Mouse (Mus musculus) liver, embryonic 14.5 days (tissue): ENCODE data around the gene Atxn7l1. TPM values are rescaled to one million over a fixed set of nuclear protein-coding genes. Genes with fewer than 3 reads are reported as not detected.

Experiments used
- ATAC-seq: fragments of 200-750 bp; cut with Nextera tagmentation; 2 replicates; pipeline ENCODE4 v1.8.0; 2017; ENCODE audit warnings: moderate number of reproducible peaks, mild to moderate bottlenecking, moderate library complexity; ENCODE audit not compliant: insufficient read depth
- DNase-seq, 3 experiments: peaks; one replicate each; pipeline ENCODE4 v3.0.0-alpha.2; 2012 to 2013; ENCODE audit warnings: low read depth in 3 of 3, low spot score in 3 of 3
- H3K27ac ChIP-seq: fragments of 300-500 bp; sonication (generic); 2 replicates; pipeline ENCODE4 v1.5.1; 2014; ENCODE audit warnings: moderate library complexity, mild to moderate bottlenecking, control low read depth, inconsistent platforms
- H3K27me3 ChIP-seq: fragments of 300-500 bp; sonication (generic); 2 replicates; pipeline ENCODE4 v1.6.1; 2014; ENCODE audit warnings: mild to moderate bottlenecking, low read length, moderate library complexity; ENCODE audit not compliant: control insufficient read depth, insufficient read depth
- H3K36me3 ChIP-seq: fragments of 300-500 bp; sonication (generic); replicated peaks from 2 replicates; pipeline ENCODE4 v1.6.1; 2014; ENCODE audit warnings: low read depth; ENCODE audit not compliant: control insufficient read depth, insufficient read depth
- H3K4me1 ChIP-seq, 2 experiments: fragments of 200-500 bp in 1 of 2; fragments of 300-500 bp in 1 of 2; sonication (generic) in 1 of 2; replicated peaks; 2 replicates each; pipeline ENCODE4 v1.6.1; 2012 to 2014; ENCODE audit warnings: antibody characterized with exemption in 1 of 2, inconsistent platforms in 1 of 2, low read length in 1 of 2; ENCODE audit not compliant: control insufficient read depth in 2 of 2, insufficient read depth in 2 of 2
- H3K4me2 ChIP-seq: fragments of 300-500 bp; sonication (generic); 2 replicates; pipeline ENCODE4 v1.6.1; 2014; ENCODE audit warnings: low read depth, mild to moderate bottlenecking, control low read depth, moderate library complexity
- H3K4me3 ChIP-seq, 2 experiments: fragments of 200-500 bp in 1 of 2; fragments of 300-500 bp in 1 of 2; sonication (generic) in 1 of 2; 2 replicates each; pipeline ENCODE4 v1.5.1; 2012 to 2014; ENCODE audit warnings: low read depth in 2 of 2, low read length in 2 of 2, mild to moderate bottlenecking in 2 of 2, control low read depth in 1 of 2, inconsistent platforms in 1 of 2, moderate library complexity in 1 of 2; ENCODE audit not compliant: insufficient read depth in 1 of 2
- H3K9ac ChIP-seq: fragments of 300-500 bp; sonication (generic); replicated peaks from 2 replicates; pipeline ENCODE4 v1.6.1; 2014; ENCODE audit warnings: mild to moderate bottlenecking, control low read depth, moderate library complexity
- H3K9me3 ChIP-seq: fragments of 300-500 bp; sonication (generic); 2 replicates; pipeline ENCODE4 v1.6.1; 2016; ENCODE audit warnings: low read length, mixed read lengths; ENCODE audit not compliant: control insufficient read depth
- CTCF ChIP-seq: IDR thresholded peaks from 2 replicates; pipeline ENCODE4 v1.5.1; 2016; ENCODE audit warnings: antibody characterized with exemption, low read depth, control low read depth
- EP300 ChIP-seq: IDR thresholded peaks from 2 replicates; pipeline ENCODE4 v1.6.1; 2016; ENCODE audit warnings: antibody characterized with exemption, low read depth
- WGBS: fragments of 180-500 bp; shearing (Covaris S2); extraction: QIAGEN DNeasy Blood & Tissue Kit; methylation state at CpG from one replicate; pipeline ENCODE4 v1.1.7; 2014; ENCODE audit not compliant: insufficient replicate concordance; 5-methylcytosine and 5-hydroxymethylcytosine counted together
- polyA plus RNA-seq, 2 experiments: library from polyadenylated mRNA; depleted of rRNA in 1 of 2; stranded (reverse) in 1 of 2; unstranded in 1 of 2; fragments of >200 nt; fragmentation: Nextera tagmentation in 1 of 2; extraction: Ambion mirVana in 1 of 2; gene quantifications; 2 replicates each; pipeline versions ENCODE4 v1.2.1 to v1.2.3; 2012 to 2014

Gene Atxn7l1
- polyA plus RNA-seq, 2 experiments: 13.3 to 13.9 TPM

- H3K27me3 ChIP-seq: no peaks in the 10 kb centered on the region
- WGBS: 72% methylated on average over 4 of the region's 4 CpGs
- TF ChIP-seq EP300: no peak
- TF ChIP-seq CTCF: no peak
- H3K27ac ChIP-seq: no peak overlapping the region
- H3K4me1 ChIP-seq: peaks cover 23 to 25% of the 10 kb centered on the region in 2 experiments
- no peak overlapping the region for H3K4me2 ChIP-seq
- H3K9me3 ChIP-seq: no peaks in the 10 kb centered on the region
- H3K4me3 ChIP-seq: no peak overlapping the region
- H3K9ac ChIP-seq: no peak overlapping the region
- DNase-seq (no peak), ATAC-seq (no peak)
- H3K36me3 ChIP-seq: peaks cover 6% of the 10 kb centered on the region
Observed at GRCm38 (mm10) chr12:33337289-33337688, 189.8 kb downstream of the Atxn7l1 start.

GRCm38 (mm10) chr12:33338170-33338569, 190.7 kb downstream of the Atxn7l1 start:
- no peak overlapping the region for H3K4me3 ChIP-seq
- no peaks in the 10 kb centered on the region for H3K27me3 ChIP-seq
- no peak for TF ChIP-seq CTCF
- no peak for TF ChIP-seq EP300
- DNase-seq: no peak
- H3K4me1 ChIP-seq: peaks cover 23 to 27% of the 10 kb centered on the region in 2 experiments
- no peaks in the 10 kb centered on the region for H3K9me3 ChIP-seq
- peaks cover 5% of the 10 kb centered on the region for H3K36me3 ChIP-seq
- no peak overlapping the region for H3K9ac ChIP-seq
- 69% methylated on average over 5 of the region's 5 CpGs for WGBS
- no peak overlapping the region for H3K4me2 ChIP-seq
- H3K27ac ChIP-seq: no peak overlapping the region
- ATAC-seq: no peak

GRCm38 (mm10) chr12:33339822-33340221, 192.3 kb downstream of the Atxn7l1 start:
- H3K9me3 ChIP-seq: no peaks in the 10 kb centered on the region
- H3K4me2 ChIP-seq: no peak overlapping the region
- peaks cover 4% of the 10 kb centered on the region for H3K36me3 ChIP-seq
- DNase-seq (no peak), ATAC-seq (no peak)
- no peak overlapping the region for H3K9ac ChIP-seq
- H3K27me3 ChIP-seq: no peaks in the 10 kb centered on the region
- WGBS: 64% methylated on average over 4 of the region's 4 CpGs
- H3K27ac ChIP-seq: no peak overlapping the region
- TF ChIP-seq CTCF (no peak), EP300 (no peak)
- H3K4me1 ChIP-seq: peaks cover 14 to 18% of the 10 kb centered on the region in 2 experiments
- no peak overlapping the region for H3K4me3 ChIP-seq

- 82% methylated on average over 6 of the region's 6 CpGs for WGBS
- no peak for ATAC-seq
- Histone ChIP-seq H3K9ac (no peak overlapping the region), H3K4me3 (no peak overlapping the region), H3K27ac (no peak overlapping the region), H3K27me3 (no peaks in the 10 kb centered on the region), H3K9me3 (no peaks in the 10 kb centered on the region), H3K4me2 (no peak overlapping the region), H3K4me1 (peaks cover 5 to 10% of the 10 kb centered on the region in 2 experiments), H3K36me3 (peaks cover 8% of the 10 kb centered on the region)
- no peak for TF ChIP-seq CTCF
- TF ChIP-seq EP300: no peak
- DNase-seq: no peak
Observed at GRCm38 (mm10) chr12:33340698-33341097, 193.2 kb downstream of the Atxn7l1 start.

- DNase-seq (no peak), ATAC-seq (no peak)
- no peak overlapping the region for H3K27ac ChIP-seq
- TF ChIP-seq EP300 (no peak), CTCF (no peak)
- peaks cover 3 to 5% of the 10 kb centered on the region in 2 experiments; a peak in 1 of 4 replicates for H3K4me1 ChIP-seq
- no peaks in the 10 kb centered on the region for H3K27me3 ChIP-seq
- peaks cover 13% of the 10 kb centered on the region for H3K36me3 ChIP-seq
- WGBS: 64% methylated on average over 17 of the region's 17 CpGs
- H3K9me3 ChIP-seq: no peaks in the 10 kb centered on the region
- H3K4me2 ChIP-seq: no peak overlapping the region
- H3K4me3 ChIP-seq: no peak overlapping the region
- H3K9ac ChIP-seq: no peak overlapping the region
Observed at GRCm38 (mm10) chr12:33341351-33341892, 193.9 kb downstream of the Atxn7l1 start.
